Mouse (Mus musculus): ENCODE measurements around the gene Il17ra. TPM values are rescaled to one million over a fixed set of nuclear protein-coding genes. Genes with fewer than 3 reads are reported as not detected.

Gene Il17ra
- polyA plus RNA-seq, 1 experiment = 198 TPM

DNA sequence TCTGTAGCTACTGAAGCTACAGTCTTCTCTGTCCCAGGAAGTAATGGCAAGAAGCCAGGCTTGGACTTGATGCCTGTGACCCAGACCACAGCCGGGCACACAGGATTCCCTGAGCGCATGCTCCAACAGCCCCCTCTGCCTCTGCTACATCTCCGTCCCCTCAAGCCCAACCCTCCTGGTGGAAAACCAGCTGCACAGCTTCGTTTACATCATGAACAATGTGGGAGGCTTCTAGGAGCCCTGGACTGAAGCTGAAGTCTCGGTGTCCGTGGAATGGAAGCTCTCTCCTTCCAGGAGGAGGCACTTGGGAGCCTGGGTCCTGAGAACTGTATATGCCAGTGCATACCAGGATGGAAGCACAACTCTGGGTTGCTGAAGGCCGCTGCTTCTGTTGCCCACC is 46.9 kb downstream of the Il17ra start:
- no peak overlapping the region for H3K4me3 ChIP-seq (ENCODE audit: control insufficient read depth, insufficient read depth, low read length)
- H3K4me1 ChIP-seq (replicated peaks; ENCODE audit: control insufficient read depth, insufficient read depth, low read length) = no peaks in the 10 kb centered on the region
- TF ChIP-seq POLR2A (IDR thresholded peaks at IDR 0.05; ENCODE audit: control insufficient read depth, extremely low read depth, insufficient read depth, low read length, poor library complexity) (no peak), CTCF (IDR thresholded peaks at IDR 0.05; ENCODE audit: borderline replicate concordance, control insufficient read depth, extremely low read depth, insufficient read depth, low read length, poor library complexity) (no peak)
- H3K27me3 ChIP-seq (ENCODE audit: control insufficient read depth, insufficient read depth, low read length) = no peaks in the 10 kb centered on the region
- H3K27ac ChIP-seq (ENCODE audit: control insufficient read depth, insufficient read depth, low read length) = no peak overlapping the region
- DNase-seq = no peak
- peaks cover 44% of the 10 kb centered on the region for H3K36me3 ChIP-seq (ENCODE audit: control insufficient read depth, insufficient read depth, low read length)
- WGBS = 94% methylated on average over 7 of the region's 7 CpGs

- Histone ChIP-seq H3K36me3 (ENCODE audit: control insufficient read depth, insufficient read depth, low read length) (peaks cover 44% of the 10 kb centered on the region), H3K4me3 (ENCODE audit: control insufficient read depth, insufficient read depth, low read length) (no peak overlapping the region), H3K4me1 (replicated peaks; ENCODE audit: control insufficient read depth, insufficient read depth, low read length) (no peaks in the 10 kb centered on the region), H3K27me3 (ENCODE audit: control insufficient read depth, insufficient read depth, low read length) (no peaks in the 10 kb centered on the region), H3K27ac (ENCODE audit: control insufficient read depth, insufficient read depth, low read length) (no peak overlapping the region)
- WGBS = 93% methylated on average over 8 of the region's 8 CpGs
- TF ChIP-seq POLR2A (IDR thresholded peaks at IDR 0.05; ENCODE audit: control insufficient read depth, extremely low read depth, insufficient read depth, low read length, poor library complexity) (no peak), CTCF (IDR thresholded peaks at IDR 0.05; ENCODE audit: borderline replicate concordance, control insufficient read depth, extremely low read depth, insufficient read depth, low read length, poor library complexity) (no peak)
- no peak for DNase-seq
Measured at GRCm38 (mm10) chr6:120510425-120510824, 47.4 kb downstream of the Il17ra start.

DNA sequence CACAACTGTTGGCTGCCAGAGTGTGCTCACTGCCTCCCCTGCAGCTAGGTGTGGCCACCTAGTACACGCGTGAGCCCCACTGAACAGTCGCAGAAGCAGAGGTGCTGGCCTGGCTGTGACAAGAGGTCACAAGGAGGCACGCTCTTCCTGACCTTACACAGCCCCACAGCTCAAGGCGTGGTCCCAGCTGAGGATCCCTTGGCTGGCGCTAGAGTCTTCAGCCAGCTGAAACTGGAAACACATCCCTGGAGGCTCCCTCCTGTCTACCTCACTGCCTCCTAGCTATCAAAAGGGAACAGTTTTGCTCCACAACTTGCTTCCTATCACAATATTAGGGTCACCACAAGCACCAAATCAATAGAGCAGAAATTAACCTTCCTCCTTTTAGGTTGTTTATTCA is 48.2 kb downstream of the Il17ra start:
- 97% methylated on average over 6 of the region's 6 CpGs for WGBS
- Histone ChIP-seq H3K36me3 (ENCODE audit: control insufficient read depth, insufficient read depth, low read length) (peaks cover 44% of the 10 kb centered on the region), H3K27ac (ENCODE audit: control insufficient read depth, insufficient read depth, low read length) (no peak overlapping the region)

DNA sequence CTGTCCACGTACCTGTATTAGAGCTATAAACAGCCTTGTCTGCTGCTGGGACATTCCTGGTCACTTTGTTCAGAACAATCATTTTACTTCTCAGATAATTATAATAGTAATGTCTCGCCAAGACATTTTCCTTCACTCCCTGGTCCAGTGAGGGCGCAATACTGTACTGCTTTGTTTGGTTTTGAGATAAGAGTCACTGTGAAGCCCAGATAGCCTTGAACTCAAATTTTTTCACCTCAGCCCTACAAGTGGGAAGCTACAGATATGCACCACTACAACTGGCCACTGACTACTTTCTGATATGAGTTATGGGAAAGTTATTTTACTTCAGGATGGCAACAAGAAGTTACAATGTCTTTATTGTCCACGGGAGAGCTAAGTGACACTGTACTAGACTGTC is 53.4 kb downstream of the Il17ra start:
- peaks cover 60% of the 10 kb centered on the region for H3K36me3 ChIP-seq (ENCODE audit: control insufficient read depth, insufficient read depth, low read length)
- TF ChIP-seq POLR2A (IDR thresholded peaks at IDR 0.05; ENCODE audit: control insufficient read depth, extremely low read depth, insufficient read depth, low read length, poor library complexity) (no peak), CTCF (IDR thresholded peaks at IDR 0.05; ENCODE audit: borderline replicate concordance, control insufficient read depth, extremely low read depth, insufficient read depth, low read length, poor library complexity) (no peak)
- no peak for DNase-seq
- H3K27me3 ChIP-seq (ENCODE audit: control insufficient read depth, insufficient read depth, low read length) = no peaks in the 10 kb centered on the region
- WGBS = 98% methylated on average over 4 of the region's 4 CpGs
- H3K27ac ChIP-seq (ENCODE audit: control insufficient read depth, insufficient read depth, low read length) = no peak overlapping the region
- no peaks in the 10 kb centered on the region for H3K4me1 ChIP-seq (replicated peaks; ENCODE audit: control insufficient read depth, insufficient read depth, low read length)
- no peak overlapping the region for H3K4me3 ChIP-seq (ENCODE audit: control insufficient read depth, insufficient read depth, low read length)

More for the DNA sequence above, 48.2 kb downstream of the Il17ra start:
- Histone ChIP-seq H3K4me3 (ENCODE audit: control insufficient read depth, insufficient read depth, low read length) (no peak overlapping the region), H3K27me3 (ENCODE audit: control insufficient read depth, insufficient read depth, low read length) (no peaks in the 10 kb centered on the region), H3K4me1 (replicated peaks; ENCODE audit: control insufficient read depth, insufficient read depth, low read length) (no peaks in the 10 kb centered on the region)
- no peak for DNase-seq
- TF ChIP-seq CTCF (IDR thresholded peaks at IDR 0.05; ENCODE audit: borderline replicate concordance, control insufficient read depth, extremely low read depth, insufficient read depth, low read length, poor library complexity) (no peak), POLR2A (IDR thresholded peaks at IDR 0.05; ENCODE audit: control insufficient read depth, extremely low read depth, insufficient read depth, low read length, poor library complexity) (no peak)

GRCm38 (mm10) chr6:120516879-120517278 is 53.8 kb downstream of the Il17ra start:
- WGBS = 95% methylated on average over 6 of the region's 6 CpGs
- H3K27ac ChIP-seq (ENCODE audit: control insufficient read depth, insufficient read depth, low read length) = no peak overlapping the region
- TF ChIP-seq CTCF (IDR thresholded peaks at IDR 0.05; ENCODE audit: borderline replicate concordance, control insufficient read depth, extremely low read depth, insufficient read depth, low read length, poor library complexity) = no peak
- TF ChIP-seq POLR2A (IDR thresholded peaks at IDR 0.05; ENCODE audit: control insufficient read depth, extremely low read depth, insufficient read depth, low read length, poor library complexity) = no peak
- DNase-seq = no peak
- H3K4me1 ChIP-seq (replicated peaks; ENCODE audit: control insufficient read depth, insufficient read depth, low read length) = no peaks in the 10 kb centered on the region
- no peaks in the 10 kb centered on the region for H3K27me3 ChIP-seq (ENCODE audit: control insufficient read depth, insufficient read depth, low read length)
- peaks cover 62% of the 10 kb centered on the region for H3K36me3 ChIP-seq (ENCODE audit: control insufficient read depth, insufficient read depth, low read length)
- H3K4me3 ChIP-seq (ENCODE audit: control insufficient read depth, insufficient read depth, low read length) = no peak overlapping the region

GRCm38 (mm10) chr6:120517311-120517710 is 54.3 kb downstream of the Il17ra start:
- WGBS = 93% methylated on average over 5 of the region's 5 CpGs

DNA sequence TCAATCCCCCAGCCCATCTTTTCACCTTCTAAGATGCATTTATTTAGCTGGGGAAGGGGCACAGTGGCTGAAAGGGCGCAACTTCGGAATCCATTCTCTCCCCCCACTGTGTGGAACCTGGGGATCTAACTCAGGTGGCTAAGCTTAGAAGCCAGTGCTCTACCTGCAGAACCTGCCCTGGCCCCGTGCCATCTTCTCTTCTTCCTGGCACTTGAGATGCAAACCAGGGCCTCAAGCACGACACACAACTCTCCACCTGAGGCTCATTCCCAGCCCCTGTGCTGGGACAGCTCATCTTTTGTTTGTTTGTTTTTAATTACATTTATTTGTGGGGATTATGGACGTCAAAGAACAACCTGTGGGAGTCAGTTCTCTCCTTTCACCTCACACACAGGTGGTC is 56.6 kb downstream of the Il17ra start:
- DNase-seq = no peak
- TF ChIP-seq CTCF (IDR thresholded peaks at IDR 0.05; ENCODE audit: borderline replicate concordance, control insufficient read depth, extremely low read depth, insufficient read depth, low read length, poor library complexity) (no peak), POLR2A (IDR thresholded peaks at IDR 0.05; ENCODE audit: control insufficient read depth, extremely low read depth, insufficient read depth, low read length, poor library complexity) (no peak)
- Histone ChIP-seq H3K36me3 (ENCODE audit: control insufficient read depth, insufficient read depth, low read length) (peaks cover 56% of the 10 kb centered on the region), H3K4me1 (replicated peaks; ENCODE audit: control insufficient read depth, insufficient read depth, low read length) (no peaks in the 10 kb centered on the region), H3K4me3 (ENCODE audit: control insufficient read depth, insufficient read depth, low read length) (no peak overlapping the region), H3K27ac (ENCODE audit: control insufficient read depth, insufficient read depth, low read length) (no peak overlapping the region), H3K27me3 (ENCODE audit: control insufficient read depth, insufficient read depth, low read length) (no peaks in the 10 kb centered on the region)
- 93% methylated on average over 5 of the region's 5 CpGs for WGBS

More at GRCm38 (mm10) chr6:120517311-120517710, 54.3 kb downstream of the Il17ra start:
- Histone ChIP-seq H3K36me3 (ENCODE audit: control insufficient read depth, insufficient read depth, low read length) (peaks cover 64% of the 10 kb centered on the region), H3K4me3 (ENCODE audit: control insufficient read depth, insufficient read depth, low read length) (no peak overlapping the region), H3K27ac (ENCODE audit: control insufficient read depth, insufficient read depth, low read length) (no peak overlapping the region), H3K27me3 (ENCODE audit: control insufficient read depth, insufficient read depth, low read length) (no peaks in the 10 kb centered on the region), H3K4me1 (replicated peaks; ENCODE audit: control insufficient read depth, insufficient read depth, low read length) (no peaks in the 10 kb centered on the region)
- TF ChIP-seq CTCF (IDR thresholded peaks at IDR 0.05; ENCODE audit: borderline replicate concordance, control insufficient read depth, extremely low read depth, insufficient read depth, low read length, poor library complexity) = no peak
- no peak for DNase-seq

Measured in thymus, adult 2 months (tissue).